Mouse (Mus musculus): ENCODE data around the gene Cabp4.
A peak's percentile ranks its signal among the peaks of the same experiment; 100 is the strongest.

Cabp4 gene

GRCm38 (mm10) chr19:4147782-4148490 lies 4.1 kb upstream of the Cabp4 start:
- DNase-seq (ENCODE audit: low read depth, low spot score) = no peak

DNA sequence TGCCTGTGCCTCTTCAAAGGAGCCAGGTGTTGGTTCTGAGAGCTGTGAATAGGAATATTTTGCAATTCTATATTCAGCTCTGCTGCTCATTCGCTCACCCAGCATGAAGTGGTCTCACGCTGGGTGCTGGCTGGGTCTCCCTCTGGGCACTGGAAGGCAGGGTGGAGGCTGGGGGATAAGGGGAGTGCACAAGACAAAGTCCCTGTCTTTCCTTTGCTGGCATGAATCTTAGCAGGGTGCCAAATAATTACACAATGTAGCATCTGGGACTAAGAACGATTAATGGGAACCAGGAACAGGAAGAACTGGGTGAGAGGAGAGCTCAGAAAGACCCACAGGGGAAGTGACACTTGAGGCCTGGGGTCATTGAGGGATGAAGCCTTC lies 3.2 kb upstream of the Cabp4 start:
- no peak for DNase-seq (ENCODE audit: low read depth, low spot score)

GRCm38 (mm10) chr19:4146366-4147021 lies 2.7 kb upstream of the Cabp4 start:
- DNase-seq (ENCODE audit: low read depth, low spot score) = no peak

- no peak for DNase-seq (ENCODE audit: low read depth, low spot score)
Observed at GRCm38 (mm10) chr19:4145936-4146335, 2.1 kb upstream of the Cabp4 start.

- peak; percentile 62 for DNase-seq (ENCODE audit: low read depth, low spot score)
Observed at GRCm38 (mm10) chr19:4144550-4145498, 991 bp upstream of the Cabp4 start.

DNA sequence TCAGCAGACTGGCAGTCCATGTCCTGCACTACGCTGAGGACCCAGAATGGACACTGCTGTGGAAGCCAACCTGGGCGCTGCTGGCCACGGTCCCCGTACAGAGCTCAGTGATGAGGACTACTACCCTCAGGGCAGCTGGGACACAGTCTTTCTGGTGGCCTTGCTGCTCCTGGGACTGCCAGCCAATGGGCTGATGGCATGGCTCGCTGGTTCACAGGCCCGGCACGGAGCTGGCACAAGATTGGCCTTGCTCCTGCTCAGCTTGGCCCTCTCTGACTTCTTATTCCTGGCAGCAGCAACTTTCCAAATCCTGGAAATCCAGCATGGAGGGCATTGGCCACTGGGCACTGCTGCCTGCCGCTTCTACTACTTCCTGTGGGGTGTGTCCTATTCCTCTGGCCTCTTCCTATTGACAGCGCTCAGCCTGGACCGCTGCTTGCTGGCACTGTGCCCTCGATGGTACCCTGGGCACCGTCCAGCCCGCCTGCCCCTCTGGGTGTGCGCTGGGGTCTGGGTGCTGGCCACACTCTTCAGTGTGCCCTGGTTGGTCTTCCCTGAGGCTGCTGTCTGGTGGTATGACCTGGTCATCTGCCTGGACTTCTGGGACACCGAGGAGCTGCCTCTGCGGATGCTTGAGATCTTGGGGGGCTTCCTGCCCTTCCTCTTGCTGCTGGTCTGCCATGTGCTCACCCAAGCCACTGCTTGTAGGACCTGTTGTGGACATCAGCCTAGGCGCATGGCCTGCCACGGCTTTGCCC lies 1.2 kb downstream of the Cabp4 start:
- no peak for DNase-seq (ENCODE audit: low read depth, low spot score)

DNA sequence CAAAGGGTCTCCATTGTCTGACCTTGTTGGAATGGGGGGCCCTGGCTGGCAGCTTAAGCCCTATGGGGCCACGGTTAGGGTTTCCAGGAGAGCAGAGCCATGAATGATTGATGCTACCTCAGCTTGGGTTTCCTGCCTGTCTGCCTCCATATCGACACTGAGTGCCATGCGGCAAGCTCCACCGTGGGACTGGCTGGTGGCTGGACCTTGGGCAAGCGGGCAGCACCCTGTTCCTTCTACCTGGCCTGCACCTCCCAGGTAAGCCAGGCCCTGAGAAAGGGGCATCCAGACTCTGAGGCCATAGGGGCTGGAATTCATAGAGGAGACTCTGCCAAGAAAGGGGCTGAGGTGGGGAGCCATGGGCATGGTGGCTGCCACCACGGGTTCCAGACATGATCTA lies 3.7 kb downstream of the Cabp4 start:
- no peak for DNase-seq (ENCODE audit: low read depth, low spot score)

- no peak for DNase-seq (ENCODE audit: low read depth, low spot score)
Observed at GRCm38 (mm10) chr19:4139446-4139845, 4.4 kb downstream of the Cabp4 start, which contains the start of gene Gpr152. TSS of gene Gpr152 (plus strand) at chr19:4139787.

DNA sequence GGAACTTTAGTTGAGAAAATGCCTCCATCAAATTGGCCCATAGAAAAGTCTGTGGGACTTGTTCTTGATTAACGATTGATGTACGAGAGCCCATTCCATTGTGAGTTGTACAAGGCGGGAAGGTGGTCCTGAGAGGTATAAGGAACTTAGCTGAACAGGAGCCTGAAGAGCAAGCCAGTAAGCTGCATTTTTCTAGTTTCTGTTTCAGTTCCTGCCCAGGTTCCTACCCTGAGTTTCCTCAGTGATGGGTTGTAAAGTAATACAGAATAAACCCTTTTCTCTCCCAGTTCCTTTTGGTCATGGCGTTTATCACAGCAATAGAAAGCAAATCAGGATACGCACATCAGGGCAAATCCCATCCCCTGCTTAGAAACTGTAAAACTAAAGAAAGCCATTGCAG lies 5.9 kb downstream of the Cabp4 start:
- peak; percentile 73 for DNase-seq (ENCODE audit: low read depth, low spot score)

DNA sequence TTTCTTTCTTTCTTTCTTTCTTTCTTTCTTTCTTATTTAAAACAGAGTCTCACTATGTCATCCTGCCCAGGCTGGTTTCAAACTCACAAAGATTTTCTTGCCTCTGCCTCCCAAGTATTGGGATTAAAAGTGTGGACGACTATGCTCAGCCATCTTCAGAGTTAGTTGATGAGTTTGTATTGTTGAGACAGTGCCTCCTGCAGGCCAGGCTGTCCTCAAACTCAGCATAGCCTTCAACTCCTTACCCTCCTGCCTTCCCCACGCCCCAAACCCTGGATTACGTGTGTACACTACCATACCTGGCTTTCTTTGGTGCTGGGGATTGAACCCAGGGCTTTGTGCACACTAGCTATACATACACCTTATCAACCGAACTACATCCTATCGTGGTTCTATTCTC lies 7.4 kb downstream of the Cabp4 start:
- no peak for DNase-seq (ENCODE audit: low read depth, low spot score)

DNA sequence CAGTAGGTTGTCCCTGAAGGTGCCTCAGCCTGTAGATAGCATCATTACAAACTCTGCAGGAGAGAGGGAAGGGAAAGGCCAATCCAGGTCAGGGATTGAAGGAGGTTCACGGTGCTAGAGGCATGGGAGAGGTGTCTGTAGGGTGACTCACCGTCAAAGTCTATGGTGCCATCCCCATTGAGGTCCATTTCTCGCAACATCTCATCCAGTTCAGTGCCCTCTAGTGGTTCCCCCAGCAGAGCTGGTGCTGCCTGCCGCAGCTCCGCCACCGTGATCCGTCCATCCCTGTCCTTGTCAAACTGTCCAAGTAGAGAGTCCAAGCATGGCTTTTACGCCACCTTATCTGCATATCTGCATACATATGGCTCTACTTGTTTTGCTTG lies 7.9 kb downstream of the Cabp4 start:
- peak; percentile 75 for DNase-seq (ENCODE audit: low read depth, low spot score)

DNA sequence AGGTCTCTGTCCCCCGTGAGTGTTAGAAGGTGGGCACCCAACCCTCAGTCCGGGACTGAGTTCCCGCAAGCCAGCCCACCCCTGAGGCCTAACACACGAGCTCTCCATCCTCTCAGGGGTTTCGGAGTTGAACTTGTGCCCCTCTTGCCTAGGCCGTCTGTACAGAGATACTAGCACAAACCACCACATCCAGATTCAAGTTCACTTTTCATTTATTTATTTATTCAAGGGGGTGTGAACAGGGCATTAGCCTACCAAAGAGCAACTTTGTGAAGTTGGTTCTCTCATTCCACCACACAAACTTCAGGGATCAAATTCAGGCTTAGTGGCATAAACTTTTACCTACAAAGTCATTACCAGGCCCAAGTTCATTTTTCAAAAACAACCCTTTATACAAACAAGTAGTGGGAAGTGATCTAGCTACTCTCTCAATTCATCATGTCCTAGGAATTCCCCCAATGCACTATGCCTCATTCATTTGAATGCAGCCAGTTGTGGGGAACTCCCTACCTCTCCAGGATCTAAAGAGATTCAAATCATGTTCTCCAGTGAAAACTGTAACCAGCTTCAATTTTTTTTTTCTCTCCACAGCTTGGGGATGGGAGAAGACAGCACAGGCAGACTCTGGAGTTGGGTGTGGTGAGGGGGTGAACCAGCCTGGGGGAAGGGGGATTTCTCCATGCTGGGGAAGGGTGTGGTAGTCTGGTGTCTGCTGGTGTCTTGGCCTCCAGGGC lies 8.4 kb downstream of the Cabp4 start:
- DNase-seq (ENCODE audit: low read depth, low spot score) = peak; percentile 55

DNA sequence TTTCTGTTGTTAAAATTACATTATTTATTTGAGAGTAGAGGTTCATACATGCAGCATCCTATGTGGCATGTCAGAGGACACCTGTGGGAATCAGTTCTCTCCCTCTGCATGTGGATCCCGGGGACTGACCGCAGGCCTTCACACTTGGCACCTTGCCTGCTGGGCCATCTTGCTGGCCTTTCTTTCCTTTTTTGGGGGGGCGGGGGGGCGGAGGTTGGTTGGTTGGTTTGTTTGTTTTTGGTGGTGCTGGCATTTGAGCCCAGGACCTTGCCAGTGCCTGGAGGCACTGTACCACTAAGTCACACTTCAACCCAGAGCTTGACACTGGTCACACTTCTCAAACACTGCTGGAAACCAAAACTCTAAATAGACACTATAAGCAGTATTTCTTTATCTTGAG lies 9.5 kb downstream of the Cabp4 start:
- DNase-seq (ENCODE audit: low read depth, low spot score) = no peak

GRCm38 (mm10) chr19:4131768-4132167 lies 12.1 kb downstream of the Cabp4 start:
- no peak for DNase-seq (ENCODE audit: low read depth, low spot score)

GRCm38 (mm10) chr19:4131075-4131474 lies 12.8 kb downstream of the Cabp4 start:
- DNase-seq (ENCODE audit: low read depth, low spot score) = no peak

- no peak for DNase-seq (ENCODE audit: low read depth, low spot score)
Observed at GRCm38 (mm10) chr19:4130106-4130505, 13.7 kb downstream of the Cabp4 start.

GRCm38 (mm10) chr19:4129462-4129861 lies 14.4 kb downstream of the Cabp4 start:
- DNase-seq (ENCODE audit: low read depth, low spot score) = no peak

DNA sequence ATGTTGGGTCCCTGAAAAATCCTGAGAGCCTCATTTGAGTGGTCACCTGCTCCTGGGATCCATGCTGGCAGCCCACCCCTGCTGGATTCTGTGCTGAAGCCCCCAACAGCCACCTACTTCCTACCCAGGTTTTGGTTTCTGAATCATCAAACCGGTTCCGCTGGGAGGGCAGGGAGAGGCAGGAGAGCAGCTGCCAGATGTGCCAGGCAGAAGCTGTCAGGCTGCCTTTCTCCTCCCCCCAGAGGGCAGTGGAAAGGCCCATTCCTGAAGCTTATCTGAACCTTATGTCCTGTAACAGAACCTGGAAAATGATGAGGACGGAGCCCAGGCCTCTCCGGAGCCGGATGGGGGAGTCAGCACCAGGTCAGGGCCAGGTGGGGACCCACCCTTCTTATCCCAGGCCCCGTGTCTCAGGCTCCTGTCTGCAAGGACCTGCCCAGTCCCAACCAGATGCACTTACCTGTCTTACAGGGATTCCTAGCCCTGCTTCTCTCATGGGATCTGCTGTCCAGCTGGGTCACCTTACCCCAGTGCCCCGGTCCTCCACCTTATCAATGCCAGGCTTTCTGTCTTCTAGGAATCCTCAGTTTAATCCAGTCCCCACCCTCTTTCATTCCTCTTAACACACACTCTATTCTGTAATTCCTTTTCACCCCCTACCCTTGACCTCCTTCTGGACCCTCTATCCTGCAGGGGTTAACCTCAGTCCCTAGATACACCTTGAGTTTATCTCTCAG lies 16.9 kb downstream of the Cabp4 start:
- peak; percentile 61 for DNase-seq (ENCODE audit: low read depth, low spot score)

DNA sequence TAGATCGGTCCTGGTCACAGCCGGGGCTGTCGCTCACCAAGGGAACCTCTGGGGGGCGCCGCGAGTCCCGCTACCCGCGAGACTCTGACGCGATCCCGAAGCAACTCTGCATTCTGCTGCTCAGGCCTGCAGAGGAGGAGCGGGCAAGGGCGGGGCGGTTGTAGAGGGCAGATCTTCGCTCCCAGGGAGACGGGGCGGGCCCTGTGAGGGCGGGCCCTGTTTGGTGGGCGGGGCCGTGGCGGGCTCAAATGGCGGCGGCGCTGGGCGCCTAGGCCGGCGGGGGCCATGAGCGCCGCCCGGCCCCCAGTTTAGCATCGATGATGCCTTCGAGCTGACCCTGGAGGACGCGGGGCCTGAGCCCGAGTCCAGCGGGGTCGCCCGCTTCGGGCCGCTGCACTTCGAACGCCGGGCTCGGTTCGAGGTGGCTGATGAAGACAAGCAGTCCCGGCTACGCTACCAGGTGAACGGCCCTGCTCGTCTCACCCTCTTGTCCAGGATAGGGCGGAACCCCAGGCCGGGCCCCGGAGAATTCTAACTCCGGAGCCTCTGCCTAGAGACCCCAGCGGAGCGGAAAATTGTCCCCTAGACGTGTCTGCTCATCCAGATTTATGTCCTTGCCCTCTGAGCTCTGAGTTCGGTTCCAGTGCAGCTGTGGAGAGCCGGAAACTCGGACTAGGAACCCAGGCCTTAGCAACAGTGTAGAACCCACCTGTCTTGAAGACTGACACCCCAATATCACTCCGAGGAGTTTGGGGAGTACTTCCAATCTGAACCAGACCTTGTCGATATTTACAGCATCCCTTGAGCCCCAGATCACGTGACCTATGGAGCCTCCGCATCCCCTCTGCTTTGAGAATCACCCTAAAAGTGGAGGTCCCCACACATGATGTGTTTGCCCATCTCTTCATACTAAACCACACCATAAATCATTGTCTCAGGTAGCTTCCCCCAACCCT lies 17.8 kb downstream of the Cabp4 start, which contains the start of gene Aip:
Aip (minus strand) TSS at position 118 of the 956 bp plus-strand sequence.
- peak; percentile 99 for DNase-seq (ENCODE audit: low read depth, low spot score)
